Mouse (Mus musculus) forebrain, embryonic 13.5 days (tissue): Measurements from ENCODE around the gene Pfn4. TPM values are rescaled to one million over a fixed set of nuclear protein-coding genes. Genes with fewer than 3 reads are reported as not detected.
"Not testable (repeated sequence)": the region's sequence is repeated elsewhere in the genome, so short reads cannot be mapped to it uniquely, and the experiment has no call there.

Experiments used
- ATAC-seq: fragments of 200-750 bp; cut with Nextera tagmentation; 2 replicates; pipeline ENCODE4 v1.8.0; 2017
- H3K27ac ChIP-seq: fragments of 300-500 bp; sonication (generic); 2 replicates; pipeline ENCODE4 v1.5.1; 2015; ENCODE audit warnings: inconsistent platforms, mild to moderate bottlenecking, moderate library complexity
- H3K27me3 ChIP-seq: fragments of 300-500 bp; sonication (generic); 2 replicates; pipeline ENCODE4 v1.6.1; 2015; ENCODE audit warnings: mild to moderate bottlenecking, inconsistent platforms
- H3K36me3 ChIP-seq: fragments of 300-500 bp; sonication (generic); 2 replicates; pipeline ENCODE4 v1.6.1; 2015; ENCODE audit warnings: mild to moderate bottlenecking, inconsistent platforms; ENCODE audit not compliant: poor library complexity, severe bottlenecking
- H3K4me1 ChIP-seq: fragments of 300-500 bp; sonication (generic); 2 replicates; pipeline ENCODE4 v1.6.1; 2015; ENCODE audit warnings: inconsistent platforms
- H3K4me2 ChIP-seq: fragments of 300-500 bp; sonication (generic); 2 replicates; pipeline ENCODE4 v1.6.1; 2015; ENCODE audit warnings: inconsistent platforms, mild to moderate bottlenecking, moderate library complexity
- H3K4me3 ChIP-seq: fragments of 300-500 bp; sonication (generic); 2 replicates; pipeline ENCODE4 v1.5.1; 2015; ENCODE audit warnings: mild to moderate bottlenecking, inconsistent platforms
- H3K9ac ChIP-seq: fragments of 300-500 bp; sonication (generic); 2 replicates; pipeline ENCODE4 v1.6.1; 2015; ENCODE audit warnings: mild to moderate bottlenecking, inconsistent platforms
- H3K9me3 ChIP-seq: fragments of 300-500 bp; sonication (generic); replicated peaks from 2 replicates; pipeline ENCODE4 v1.6.1; 2016; ENCODE audit warnings: inconsistent platforms
- WGBS: fragments of 180-500 bp; shearing (Covaris S2); methylation state at CpG from one replicate; pipeline ENCODE4 v1.1.7; 2015; 5-methylcytosine and 5-hydroxymethylcytosine counted together
- polyA plus RNA-seq: library from polyadenylated mRNA; unstranded; fragments of >200 nt; fragmentation: Nextera tagmentation; extraction: Ambion mirVana; gene quantifications from 2 replicates; pipeline ENCODE4 v1.2.1, GENCODE M21; 2015

Pfn4 gene
- polyA plus RNA-seq, 1 experiment from 2014 or later, result 8.5 TPM

DNA sequence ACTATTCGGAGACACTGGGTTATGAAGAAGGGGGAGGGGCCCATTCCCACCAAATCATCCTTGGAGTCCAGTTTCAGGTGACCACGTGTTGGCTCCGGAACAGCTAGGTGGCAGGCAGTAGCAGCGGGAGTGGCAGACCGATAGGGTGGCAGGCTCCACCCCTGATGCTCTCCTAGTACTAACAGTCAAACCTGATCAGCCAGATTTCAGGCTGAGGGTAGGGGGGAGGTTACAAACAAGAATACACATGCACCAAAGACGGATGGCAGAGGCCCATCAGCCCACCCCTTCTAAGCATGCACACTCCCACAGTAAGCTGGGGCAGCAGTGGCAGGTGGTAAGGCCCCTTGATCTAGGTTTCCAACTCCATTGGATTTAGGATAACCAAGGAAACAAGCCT lies 28.6 kb downstream of the Pfn4 start:
- WGBS, result 79% methylated on average over 6 of the region's 6 CpGs
- H3K9ac ChIP-seq, ATAC-seq: not testable (repeated sequence)

DNA sequence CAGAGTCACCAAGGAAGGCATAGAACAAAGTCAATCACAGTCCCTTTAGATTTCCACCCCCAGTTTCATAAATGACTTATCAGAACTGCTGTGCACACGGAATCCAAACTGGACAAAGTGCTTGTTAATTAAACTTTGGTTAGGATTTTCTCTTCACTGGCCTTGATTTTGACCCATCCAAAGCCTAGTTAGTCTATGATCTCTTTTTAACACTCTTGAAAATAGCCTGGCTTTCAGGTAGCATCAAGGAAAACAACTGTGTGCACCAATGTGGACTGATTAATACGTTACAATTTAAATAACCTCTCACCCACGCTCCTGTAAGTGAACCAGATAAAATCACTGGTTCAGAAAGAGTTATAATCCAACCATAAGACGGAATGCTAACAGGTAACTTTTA lies 42.2 kb downstream of the Pfn4 start:
- H3K9ac ChIP-seq, result no peak overlapping the region
- H3K36me3 ChIP-seq, result no peaks in the 10 kb centered on the region
- no peak overlapping the region for H3K27ac ChIP-seq
- no peak overlapping the region for H3K4me2 ChIP-seq
- no peaks in the 10 kb centered on the region for H3K4me1 ChIP-seq
- no peaks in the 10 kb centered on the region for H3K27me3 ChIP-seq
- WGBS, result 74% methylated on average over 4 of the region's 4 CpGs
- H3K9me3 ChIP-seq, result 0 out of 2 replicates have a peak, but pooled peaks cover 4% of the 10 kb centered on the region
- ATAC-seq, result no peak
- no peak overlapping the region for H3K4me3 ChIP-seq

More for the DNA sequence above, 28.6 kb downstream of the Pfn4 start:
- H3K4me2 ChIP-seq, H3K4me3 ChIP-seq, H3K27me3 ChIP-seq, H3K4me1 ChIP-seq, H3K9me3 ChIP-seq, H3K27ac ChIP-seq, H3K36me3 ChIP-seq: not testable (repeated sequence)

DNA sequence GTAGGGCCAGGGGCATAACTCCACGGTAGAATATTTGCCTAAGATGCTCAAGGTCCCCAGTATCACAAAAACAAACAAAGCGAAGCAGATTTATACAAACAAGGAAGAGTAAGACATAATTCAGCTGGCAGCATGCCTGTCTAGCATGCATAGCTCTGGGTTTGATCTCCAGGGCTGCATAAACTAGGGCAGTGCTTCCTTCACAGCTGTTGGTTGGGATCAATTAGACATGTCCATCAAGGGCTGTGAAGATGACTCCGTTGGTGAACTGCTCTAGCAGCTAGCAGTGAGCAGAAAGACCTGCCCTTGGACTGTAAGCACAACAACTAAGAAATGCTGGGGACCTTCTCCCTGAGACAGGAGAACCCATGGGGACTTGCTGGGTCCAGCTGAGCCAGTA lies 42.9 kb downstream of the Pfn4 start:
- 74% methylated on average over 3 of the region's 3 CpGs for WGBS
- no peak for ATAC-seq
- no peak overlapping the region for H3K9ac ChIP-seq
- no peak overlapping the region for H3K4me3 ChIP-seq
- H3K36me3 ChIP-seq, result no peaks in the 10 kb centered on the region
- no peak overlapping the region for H3K4me2 ChIP-seq
- H3K9me3 ChIP-seq, result 0 out of 2 replicates have a peak, but pooled peaks cover 4% of the 10 kb centered on the region
- H3K4me1 ChIP-seq, result peaks cover 4% of the 10 kb centered on the region
- no peaks in the 10 kb centered on the region for H3K27me3 ChIP-seq
- H3K27ac ChIP-seq, result no peak overlapping the region

DNA sequence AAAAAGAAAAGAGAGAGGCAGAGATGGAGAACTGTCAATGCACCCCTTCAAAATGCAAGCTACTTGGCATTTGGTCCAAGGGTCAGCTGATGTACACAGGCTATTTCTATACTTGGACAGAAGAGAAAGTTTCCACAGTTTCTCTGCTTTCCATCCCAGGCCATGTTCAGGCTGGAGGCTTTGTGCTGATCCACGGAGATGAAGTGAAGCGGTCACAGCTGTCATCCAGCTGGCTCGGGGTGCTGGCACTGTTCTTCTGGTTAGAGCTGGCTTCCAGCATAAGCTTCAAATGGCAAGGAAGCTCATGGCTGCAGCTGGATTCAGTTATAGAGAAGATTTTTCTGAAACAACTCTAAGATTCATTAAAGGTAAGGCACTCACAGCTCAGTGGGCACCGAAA lies 44.8 kb downstream of the Pfn4 start:
- no peaks in the 10 kb centered on the region for H3K27me3 ChIP-seq
- no peak overlapping the region for H3K27ac ChIP-seq
- no peak overlapping the region for H3K4me3 ChIP-seq
- no peak overlapping the region for H3K4me2 ChIP-seq
- H3K9me3 ChIP-seq, result 0 out of 2 replicates have a peak, but pooled peaks cover 4% of the 10 kb centered on the region
- 82% methylated on average over 4 of the region's 4 CpGs for WGBS
- H3K9ac ChIP-seq, result no peak overlapping the region
- ATAC-seq, result no peak
- H3K4me1 ChIP-seq, result peaks cover 13% of the 10 kb centered on the region
- H3K36me3 ChIP-seq, result no peaks in the 10 kb centered on the region

GRCm38 (mm10) chr12:4816680-4817360 lies 48.0 kb downstream of the Pfn4 start:
- H3K4me3 ChIP-seq, result peak overlapping the region; percentile 86
- peak overlapping the region; percentile 78 for H3K4me2 ChIP-seq
- H3K9ac ChIP-seq, result peak overlapping the region; percentile 75
- WGBS, result 10% methylated on average over 24 of the region's 24 CpGs
- peaks cover 16% of the 10 kb centered on the region for H3K36me3 ChIP-seq
- H3K9me3 ChIP-seq, result no peaks in the 10 kb centered on the region
- peak overlapping the region; percentile 77 for H3K27ac ChIP-seq
- peak; percentile 14; the same call in 1 of the 2 replicates for ATAC-seq
- H3K27me3 ChIP-seq, result no peaks in the 10 kb centered on the region
- H3K4me1 ChIP-seq, result peaks cover 24% of the 10 kb centered on the region

GRCm38 (mm10) chr12:4817361-4818101 lies 48.7 kb downstream of the Pfn4 start, which contains the start of gene Sf3b6:
Sf3b6 (plus strand) TSS chr12:4817544.
- under 1% methylated on average over 49 of the region's 49 CpGs for WGBS
- H3K27me3 ChIP-seq, result no peaks in the 10 kb centered on the region
- H3K4me3 ChIP-seq, result peak within 1 kb of the TSS; percentile 86
- peaks cover 24% of the 10 kb centered on the region for H3K4me1 ChIP-seq
- H3K27ac ChIP-seq, result peak within 1 kb of the TSS; percentile 77
- peak within 1 kb of the TSS; percentile 75 for H3K9ac ChIP-seq
- peaks cover 23% of the 10 kb centered on the region for H3K36me3 ChIP-seq
- no peaks in the 10 kb centered on the region for H3K9me3 ChIP-seq
- ATAC-seq, result peak; percentile 98
- peak within 1 kb of the TSS; percentile 78 for H3K4me2 ChIP-seq

DNA sequence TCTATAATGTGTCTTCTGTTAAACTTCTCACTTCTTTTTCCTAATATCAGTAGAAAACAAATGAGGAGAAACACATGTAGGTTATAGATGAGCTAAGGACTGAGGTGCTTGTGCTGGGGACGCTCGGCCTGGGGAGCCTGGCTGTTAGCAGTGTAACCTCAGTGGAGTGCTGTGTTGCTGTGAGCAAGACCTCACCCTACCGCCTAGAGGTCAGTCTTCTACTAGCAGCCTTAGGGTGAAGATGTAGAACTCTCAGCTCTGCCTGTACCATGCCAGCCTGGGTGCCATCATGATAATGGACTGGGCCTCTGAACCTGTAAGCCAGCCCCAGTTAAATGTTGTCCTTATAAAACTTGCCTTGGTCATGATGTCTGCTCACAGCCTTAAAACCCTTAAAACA lies 58.4 kb downstream of the Pfn4 start:
- Histone ChIP-seq H3K4me1 (no peaks in the 10 kb centered on the region), H3K27me3 (no peaks in the 10 kb centered on the region), H3K27ac (no peak overlapping the region), H3K9me3 (no peaks in the 10 kb centered on the region), H3K4me2 (no peak overlapping the region), H3K9ac (no peak overlapping the region), H3K36me3 (peaks cover 73% of the 10 kb centered on the region), H3K4me3 (no peak overlapping the region)
- no peak for ATAC-seq
- WGBS, result 77% methylated on average over 3 of the region's 3 CpGs

Other genes with a start within 250 kb of the Pfn4 start
- gene Itsn2, start 176.4 kb upstream of the Pfn4 start, polyA plus RNA-seq, result 14.0 and 14.5 TPM in 2 replicates
- not detected in 2 replicates for gene Gm3625, start 176.1 kb upstream of the Pfn4 start, polyA plus RNA-seq
- 0.53 and 0.67 TPM in 2 replicates for gene Fam228a, start 30.6 kb upstream of the Pfn4 start, polyA plus RNA-seq
- 4.3 and 4.7 TPM in 2 replicates for gene Fam228b, start 245 bp downstream of the Pfn4 start, polyA plus RNA-seq
- gene Sf3b6, start 48.5 kb downstream of the Pfn4 start, polyA plus RNA-seq, result 310 and 345 TPM in 2 replicates
- 7.5 and 10.3 TPM in 2 replicates for gene Fkbp1b, start 72.6 kb downstream of the Pfn4 start, polyA plus RNA-seq
- gene Wdcp, start 74.3 kb downstream of the Pfn4 start, polyA plus RNA-seq, result 20.4 and 21.5 TPM in 2 replicates
- 0.97 and 1.3 TPM in 2 replicates for gene Mfsd2b, start 105.3 kb downstream of the Pfn4 start, polyA plus RNA-seq
- 44.6 and 47.2 TPM in 2 replicates for gene Ubxn2a, start 138.7 kb downstream of the Pfn4 start, polyA plus RNA-seq
- gene Atad2b, start 148.3 kb downstream of the Pfn4 start, polyA plus RNA-seq, result 14.5 and 14.7 TPM in 2 replicates